Mouse (Mus musculus): ENCODE measurements around the gene Katnal1. TPM values are rescaled to one million over a fixed set of nuclear protein-coding genes. Genes with fewer than 3 reads are reported as not detected.

Gene Katnal1
- polyA plus RNA-seq, 1 experiment = 8.2 TPM

GRCm38 (mm10) chr5:148953098-148953497 is 24.0 kb upstream of the Katnal1 start:
- H3K27me3 ChIP-seq (ENCODE audit: control insufficient read depth, insufficient read depth, insufficient read length) = no peaks in the 10 kb centered on the region
- no peak overlapping the region for H3ac ChIP-seq (ENCODE audit: control insufficient read depth, insufficient read length, low read depth)
- H3K79me2 ChIP-seq (ENCODE audit: control insufficient read depth, insufficient read depth) = no peaks in the 10 kb centered on the region
- no peaks in the 10 kb centered on the region for H3K36me3 ChIP-seq (ENCODE audit: control insufficient read depth, insufficient read depth)
- no peak overlapping the region for H3K4me3 ChIP-seq (ENCODE audit: insufficient read depth, poor library complexity, severe bottlenecking)
- no peaks in the 10 kb centered on the region for H3K79me3 ChIP-seq (ENCODE audit: low read depth)
- TF ChIP-seq FOSL1 (IDR thresholded peaks at IDR 0.05; ENCODE audit: insufficient read depth, low read length, poor library complexity, severe bottlenecking) (no peak), MYOG (IDR thresholded peaks at IDR 0.05; ENCODE audit: control insufficient read depth, extremely low read depth, insufficient read length) (no peak), USF1 (IDR thresholded peaks at IDR 0.05; ENCODE audit: low read depth) (no peak), CEBPB (IDR thresholded peaks at IDR 0.05; ENCODE audit: low read depth) (no peak), CTCF (IDR thresholded peaks at IDR 0.05; ENCODE audit: control insufficient read depth, insufficient read depth, insufficient read length) (no peak), MAX (IDR thresholded peaks at IDR 0.05) (no peak), MYOD1 (IDR thresholded peaks at IDR 0.05; ENCODE audit: control insufficient read depth, insufficient read length, low read depth) (no peak)

- TF ChIP-seq MYOD1 (IDR thresholded peaks at IDR 0.05; ENCODE audit: control insufficient read depth, insufficient read length, low read depth) (no peak), CTCF (IDR thresholded peaks at IDR 0.05; ENCODE audit: control insufficient read depth, insufficient read depth, insufficient read length) (peak; percentile 17)
- no peaks in the 10 kb centered on the region for H3K36me3 ChIP-seq (ENCODE audit: control insufficient read depth, insufficient read depth)
Measured at GRCm38 (mm10) chr5:148952419-148952818, 23.3 kb upstream of the Katnal1 start.

GRCm38 (mm10) chr5:148951360-148951759 is 22.2 kb upstream of the Katnal1 start:
- no peaks in the 10 kb centered on the region for H3K36me3 ChIP-seq (ENCODE audit: control insufficient read depth, insufficient read depth)
- H3ac ChIP-seq (ENCODE audit: control insufficient read depth, insufficient read length, low read depth) = no peak overlapping the region
- no peaks in the 10 kb centered on the region for H3K27me3 ChIP-seq (ENCODE audit: control insufficient read depth, insufficient read depth, insufficient read length)
- no peak overlapping the region for H3K4me3 ChIP-seq (ENCODE audit: insufficient read depth, poor library complexity, severe bottlenecking)
- TF ChIP-seq USF1 (IDR thresholded peaks at IDR 0.05; ENCODE audit: low read depth) (no peak), MYOD1 (IDR thresholded peaks at IDR 0.05; ENCODE audit: control insufficient read depth, insufficient read length, low read depth) (no peak), MYOG (IDR thresholded peaks at IDR 0.05; ENCODE audit: control insufficient read depth, extremely low read depth, insufficient read length) (no peak), CEBPB (IDR thresholded peaks at IDR 0.05; ENCODE audit: low read depth) (no peak), FOSL1 (IDR thresholded peaks at IDR 0.05; ENCODE audit: insufficient read depth, low read length, poor library complexity, severe bottlenecking) (no peak), CTCF (IDR thresholded peaks at IDR 0.05; ENCODE audit: control insufficient read depth, insufficient read depth, insufficient read length) (no peak), MAX (IDR thresholded peaks at IDR 0.05) (no peak)
- H3K79me3 ChIP-seq (ENCODE audit: low read depth) = no peaks in the 10 kb centered on the region
- H3K79me2 ChIP-seq (ENCODE audit: control insufficient read depth, insufficient read depth) = no peaks in the 10 kb centered on the region

More at GRCm38 (mm10) chr5:148952419-148952818, 23.3 kb upstream of the Katnal1 start:
- Histone ChIP-seq H3K79me3 (ENCODE audit: low read depth) (no peaks in the 10 kb centered on the region), H3K4me3 (ENCODE audit: insufficient read depth, poor library complexity, severe bottlenecking) (no peak overlapping the region), H3K79me2 (ENCODE audit: control insufficient read depth, insufficient read depth) (no peaks in the 10 kb centered on the region), H3ac (ENCODE audit: control insufficient read depth, insufficient read length, low read depth) (no peak overlapping the region), H3K27me3 (ENCODE audit: control insufficient read depth, insufficient read depth, insufficient read length) (no peaks in the 10 kb centered on the region)

- no peaks in the 10 kb centered on the region for H3K27me3 ChIP-seq (ENCODE audit: control insufficient read depth, insufficient read depth, insufficient read length)
- H3K79me2 ChIP-seq (ENCODE audit: control insufficient read depth, insufficient read depth) = no peaks in the 10 kb centered on the region
- no peaks in the 10 kb centered on the region for H3K79me3 ChIP-seq (ENCODE audit: low read depth)
- H3ac ChIP-seq (ENCODE audit: control insufficient read depth, insufficient read length, low read depth) = no peak overlapping the region
- H3K36me3 ChIP-seq (ENCODE audit: control insufficient read depth, insufficient read depth) = no peaks in the 10 kb centered on the region
- H3K4me3 ChIP-seq (ENCODE audit: insufficient read depth, poor library complexity, severe bottlenecking) = no peak overlapping the region
- TF ChIP-seq MAX (IDR thresholded peaks at IDR 0.05) (no peak), MYOD1 (IDR thresholded peaks at IDR 0.05; ENCODE audit: control insufficient read depth, insufficient read length, low read depth) (peak; percentile 47)
Measured at GRCm38 (mm10) chr5:148950064-148950463, 20.9 kb upstream of the Katnal1 start.

GRCm38 (mm10) chr5:148948577-148948976 is 19.5 kb upstream of the Katnal1 start:
- Histone ChIP-seq H3K27me3 (ENCODE audit: control insufficient read depth, insufficient read depth, insufficient read length) (no peaks in the 10 kb centered on the region), H3ac (ENCODE audit: control insufficient read depth, insufficient read length, low read depth) (no peak overlapping the region), H3K79me3 (ENCODE audit: low read depth) (no peaks in the 10 kb centered on the region), H3K36me3 (ENCODE audit: control insufficient read depth, insufficient read depth) (no peaks in the 10 kb centered on the region), H3K79me2 (ENCODE audit: control insufficient read depth, insufficient read depth) (no peaks in the 10 kb centered on the region), H3K4me3 (ENCODE audit: insufficient read depth, poor library complexity, severe bottlenecking) (no peak overlapping the region)
- TF ChIP-seq FOSL1 (IDR thresholded peaks at IDR 0.05; ENCODE audit: insufficient read depth, low read length, poor library complexity, severe bottlenecking) = no peak

- no peak overlapping the region for H3ac ChIP-seq (ENCODE audit: control insufficient read depth, insufficient read length, low read depth)
- H3K27me3 ChIP-seq (ENCODE audit: control insufficient read depth, insufficient read depth, insufficient read length) = no peaks in the 10 kb centered on the region
- no peaks in the 10 kb centered on the region for H3K36me3 ChIP-seq (ENCODE audit: control insufficient read depth, insufficient read depth)
- TF ChIP-seq MAX (IDR thresholded peaks at IDR 0.05) = no peak
- TF ChIP-seq CTCF (IDR thresholded peaks at IDR 0.05; ENCODE audit: control insufficient read depth, insufficient read depth, insufficient read length) = no peak
- TF ChIP-seq USF1 (IDR thresholded peaks at IDR 0.05; ENCODE audit: low read depth) = no peak
- TF ChIP-seq MYOD1 (IDR thresholded peaks at IDR 0.05; ENCODE audit: control insufficient read depth, insufficient read length, low read depth) = no peak
- TF ChIP-seq CEBPB (IDR thresholded peaks at IDR 0.05; ENCODE audit: low read depth) = no peak
- no peak for TF ChIP-seq MYOG (IDR thresholded peaks at IDR 0.05; ENCODE audit: control insufficient read depth, extremely low read depth, insufficient read length)
- TF ChIP-seq FOSL1 (IDR thresholded peaks at IDR 0.05; ENCODE audit: insufficient read depth, low read length, poor library complexity, severe bottlenecking) = no peak
- no peak overlapping the region for H3K4me3 ChIP-seq (ENCODE audit: insufficient read depth, poor library complexity, severe bottlenecking)
- no peaks in the 10 kb centered on the region for H3K79me3 ChIP-seq (ENCODE audit: low read depth)
- no peaks in the 10 kb centered on the region for H3K79me2 ChIP-seq (ENCODE audit: control insufficient read depth, insufficient read depth)
Measured at GRCm38 (mm10) chr5:148947412-148947811, 18.3 kb upstream of the Katnal1 start.
